Mouse (Mus musculus): ENCODE measurements at regions not wholly inside any gene's neighbourhood (a gene's known extent, or its start where the extent isn't known, plus 50 kb on each side); places are given as distances from the start of the nearest gene placed in this dataset.
"Not testable (repeated sequence)": the region's sequence is repeated elsewhere in the genome, so short reads cannot be mapped to it uniquely, and the experiment has no call there.

DNA sequence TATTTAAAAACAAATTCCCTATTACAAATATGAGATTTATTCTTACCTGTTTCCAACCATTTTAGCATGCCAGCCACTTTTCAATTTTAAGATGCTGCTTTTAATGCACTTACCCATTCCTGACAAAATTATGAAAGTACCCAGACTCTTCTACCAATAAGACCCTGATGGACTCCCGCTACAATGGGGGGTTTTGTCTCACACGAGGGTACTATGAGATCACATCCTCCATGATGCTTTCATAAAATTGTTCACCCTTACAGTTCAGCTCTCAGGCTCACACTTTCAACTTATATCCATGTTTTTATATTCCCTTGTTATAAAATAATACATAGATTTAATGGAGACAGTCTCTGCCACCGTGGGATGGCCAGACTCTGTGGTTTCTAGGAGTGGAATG lies 68.1 kb upstream of the Adamts18 start:
- DNase-seq (ENCODE audit: low spot score in 2 of 2): no peak

DNA sequence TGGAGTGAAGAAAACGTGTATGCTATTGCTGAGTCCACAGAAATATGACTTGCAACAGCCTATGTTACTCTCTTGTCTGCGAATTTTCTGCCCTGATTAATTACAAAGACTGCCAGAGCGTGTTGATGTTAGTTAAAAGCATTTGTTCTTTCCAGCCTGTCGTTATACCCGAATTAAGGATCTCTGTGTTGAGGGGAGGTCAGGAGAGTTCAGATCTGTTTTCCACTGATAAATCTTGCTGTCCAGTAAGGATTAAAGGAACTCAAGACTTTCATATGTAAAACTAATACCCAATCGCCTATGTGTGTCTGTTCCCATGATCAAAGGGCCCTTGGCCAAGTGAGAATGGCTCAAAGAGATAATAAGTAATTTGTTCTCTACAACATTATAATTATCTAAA lies 68.7 kb upstream of the Adamts18 start:
- no peak for DNase-seq (ENCODE audit: low spot score in 2 of 2)

DNA sequence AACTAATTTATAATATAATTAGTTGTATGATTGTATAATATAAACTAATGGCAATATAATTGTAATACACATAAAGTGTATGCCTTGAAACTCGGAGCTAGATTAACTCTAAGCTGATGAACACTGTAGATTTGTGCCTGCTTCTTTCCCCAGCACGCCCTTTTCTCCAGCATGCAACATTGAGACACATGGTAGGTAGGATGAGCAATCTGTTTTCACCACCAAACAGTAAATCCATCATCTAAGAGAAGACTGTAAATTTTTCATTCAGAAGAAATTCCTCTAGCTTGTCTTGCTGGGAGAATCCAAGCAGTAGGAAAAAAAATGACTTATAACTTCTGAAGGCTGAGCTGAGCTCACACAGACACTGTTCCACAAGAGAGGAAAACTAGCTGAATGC lies 71.8 kb upstream of the Adamts18 start:
- no peak for DNase-seq (ENCODE audit: low spot score in 2 of 2)

DNA sequence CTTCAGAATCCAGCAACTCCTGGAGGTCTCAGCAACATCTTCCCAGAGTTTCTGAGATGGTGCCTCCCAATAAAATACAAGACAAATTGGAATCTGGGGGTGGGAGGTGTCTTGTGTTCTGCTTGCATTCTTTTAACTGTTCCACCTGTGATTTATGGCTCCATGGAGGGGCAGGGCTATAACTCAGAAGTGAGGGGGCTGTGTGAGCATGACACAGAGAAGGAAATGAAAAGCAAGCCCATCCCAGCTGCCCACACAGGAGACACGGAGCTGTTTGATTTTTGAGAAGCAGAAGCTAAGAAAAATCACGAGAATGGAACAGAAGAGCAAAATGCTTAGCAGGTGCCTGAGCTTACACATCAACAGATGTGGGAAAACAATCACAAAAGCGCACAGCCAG lies 74.8 kb upstream of the Adamts18 start:
- DNase-seq (ENCODE audit: low spot score in 2 of 2): peak in 1 of 2 experiments; percentile 13

DNA sequence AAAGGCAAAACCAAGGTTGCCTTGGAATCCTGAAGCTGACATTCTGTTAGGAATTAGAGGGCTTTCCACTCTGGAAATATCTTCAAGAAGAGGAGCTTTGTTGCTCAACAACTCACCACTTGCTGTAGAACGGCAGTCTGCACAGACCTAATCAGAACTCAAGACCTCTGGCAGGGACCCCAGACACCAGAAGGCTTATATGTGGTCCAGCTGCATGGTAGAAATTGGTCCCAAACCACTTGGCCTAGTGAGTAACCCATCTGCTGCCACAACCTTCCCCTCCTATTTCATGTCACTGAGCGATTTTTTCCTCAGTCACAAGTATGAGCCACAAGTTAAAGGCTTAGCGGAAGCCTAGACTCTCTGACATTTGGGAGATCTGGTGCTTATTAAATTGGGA lies 105.2 kb upstream of the Adamts18 start:
- no peak for DNase-seq (ENCODE audit: low spot score in 2 of 2)

DNA sequence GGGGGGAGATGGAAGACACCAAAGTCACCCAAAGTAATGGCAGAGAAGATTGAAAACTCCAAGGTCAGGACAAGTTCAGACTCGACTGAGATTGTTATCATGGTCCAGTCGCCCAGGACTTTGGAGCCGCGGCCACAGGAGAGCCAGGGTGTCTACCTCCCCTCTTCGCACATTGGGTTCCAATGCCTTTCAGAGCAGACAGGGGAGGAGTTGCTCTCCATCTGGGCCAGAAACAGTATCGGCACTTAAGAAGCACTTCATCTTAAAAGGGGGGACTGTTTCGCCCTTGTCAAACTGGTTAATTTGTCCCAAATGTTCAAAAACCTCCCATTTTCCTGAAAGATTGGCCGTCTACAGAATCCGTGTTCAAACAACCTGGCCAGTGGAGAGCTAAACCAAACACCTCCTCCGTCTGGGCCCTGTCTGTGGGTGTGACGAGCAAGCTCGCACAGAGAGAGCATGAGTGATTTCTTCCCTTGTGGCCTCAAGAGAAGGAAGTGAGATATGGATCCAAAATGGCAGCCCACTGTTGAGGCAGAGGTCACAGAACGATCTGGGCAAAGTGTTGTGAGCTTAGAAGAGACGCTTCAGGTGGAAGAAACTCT lies 108.0 kb upstream of the Adamts18 start:
- DNase-seq (ENCODE audit: low spot score in 2 of 2): no peak

DNA sequence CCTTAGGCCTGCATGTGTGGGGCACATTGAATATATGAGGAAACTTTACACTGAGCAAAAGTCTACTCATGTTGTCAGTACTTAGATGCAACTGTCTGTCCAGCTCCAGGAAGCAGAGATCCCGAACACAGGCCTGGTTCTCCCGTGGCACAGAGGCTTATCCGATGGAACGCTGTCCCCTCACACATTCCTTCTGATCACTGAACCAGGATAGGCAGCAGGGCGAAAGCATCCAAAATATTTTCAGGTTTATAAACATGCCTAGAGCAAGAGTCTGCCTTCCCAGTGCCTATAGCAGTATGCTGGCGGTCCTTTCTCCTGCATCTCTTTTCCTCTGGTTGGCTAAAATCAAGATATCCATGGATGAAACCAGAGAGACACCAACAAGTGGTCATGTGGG lies 109.3 kb upstream of the Adamts18 start:
- no peak for DNase-seq (ENCODE audit: low spot score in 2 of 2)

DNA sequence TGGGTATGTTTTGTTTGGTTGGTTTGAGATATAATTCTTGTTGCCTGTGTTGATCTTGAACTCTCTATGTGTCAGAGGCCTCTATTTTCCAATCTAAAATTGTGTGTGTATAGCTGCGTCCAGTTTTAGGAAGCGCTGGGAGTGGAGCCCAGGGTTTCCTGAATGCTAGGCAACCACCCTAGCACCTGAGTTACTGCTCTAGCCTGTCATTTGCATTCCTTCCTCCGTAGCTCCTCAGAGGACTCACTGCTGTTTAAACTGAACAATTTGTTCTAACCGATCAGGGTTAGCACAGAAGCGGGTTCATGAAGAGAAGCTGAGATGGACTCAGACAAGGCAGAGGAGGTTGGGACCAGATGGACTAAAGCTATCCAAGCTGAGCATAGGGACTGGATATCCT lies 127.3 kb upstream of the Adamts18 start:
- DNase-seq (ENCODE audit: low spot score in 2 of 2): no peak

DNA sequence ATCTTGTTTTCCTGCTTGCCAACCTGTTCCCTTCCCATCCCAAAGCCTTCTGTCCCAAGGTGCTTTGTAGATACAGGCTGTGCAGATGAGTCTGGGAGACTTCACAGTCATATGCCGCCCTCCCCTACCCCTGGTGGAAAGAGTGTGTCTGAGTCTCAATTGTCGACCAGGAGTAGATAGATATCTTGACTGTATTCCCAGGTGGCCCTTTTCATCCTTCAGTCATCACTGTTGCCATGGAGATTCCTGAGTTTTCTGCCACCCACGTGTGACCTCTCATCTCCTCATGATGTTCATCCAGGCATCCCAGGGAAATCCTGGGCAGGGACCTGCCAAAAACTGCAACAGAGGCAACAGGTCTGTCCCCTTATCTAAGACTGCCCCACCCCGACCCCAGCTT lies 128.1 kb upstream of the Adamts18 start:
- DNase-seq (ENCODE audit: low spot score in 2 of 2): no peak

DNA sequence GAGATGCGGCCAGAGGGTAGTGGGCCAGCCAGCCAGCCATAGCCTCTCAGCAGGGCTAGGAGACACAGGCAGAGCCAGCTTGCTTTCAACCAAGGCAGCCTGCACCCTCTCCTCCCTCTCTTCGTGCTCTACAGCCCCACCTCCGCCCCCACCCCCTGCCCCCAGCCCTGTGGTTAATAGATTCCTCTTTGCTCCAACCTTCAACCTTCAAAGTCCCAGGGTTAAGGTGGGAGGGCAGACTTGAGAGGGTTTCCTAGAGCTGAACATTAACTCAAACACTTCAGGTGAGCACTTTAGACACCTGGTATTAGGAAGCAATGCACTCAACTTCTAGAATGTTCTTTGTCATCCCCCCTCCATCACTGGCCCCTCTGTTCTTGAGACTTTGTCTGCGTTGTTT lies 128.5 kb upstream of the Adamts18 start:
- no peak for DNase-seq (ENCODE audit: low spot score in 2 of 2)

DNA sequence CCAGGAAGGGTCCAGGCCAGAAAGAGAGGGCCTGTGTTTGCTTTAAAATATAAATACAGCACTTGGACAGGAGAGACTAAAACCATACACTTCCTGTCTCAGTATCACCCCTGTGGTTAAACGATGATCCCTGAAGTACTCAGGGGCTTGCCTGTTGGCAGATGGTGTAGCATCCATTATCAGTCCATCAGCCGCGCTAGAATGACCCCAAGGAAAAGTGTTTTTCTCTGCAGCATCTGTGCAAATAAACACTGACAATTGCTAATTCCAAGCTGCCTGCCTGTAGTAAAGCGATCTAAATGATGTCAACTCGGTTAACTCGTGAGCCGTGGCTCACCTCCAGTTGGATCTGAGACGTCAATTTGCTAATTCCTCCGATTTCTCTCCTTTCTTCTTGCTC lies 130.4 kb upstream of the Adamts18 start:
- DNase-seq (ENCODE audit: low spot score in 2 of 2): no peak

DNA sequence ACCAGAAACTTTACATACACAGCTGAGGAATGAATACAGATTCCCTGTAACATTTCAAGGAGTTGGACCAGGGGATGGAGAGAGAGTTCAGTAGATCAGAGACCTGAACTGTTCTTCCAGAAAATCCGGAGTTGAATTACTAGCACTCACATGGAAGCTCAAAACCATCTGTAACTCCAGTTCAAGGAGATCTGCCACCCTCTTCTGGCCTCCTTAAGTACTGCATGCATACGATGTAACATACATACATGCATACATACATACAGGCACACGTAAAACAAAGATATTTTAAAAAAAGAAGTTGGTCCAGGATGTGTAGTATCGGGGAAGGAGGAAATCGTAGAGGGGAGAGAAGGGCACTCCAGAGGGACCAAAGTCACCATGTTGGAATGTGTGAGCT lies 131.3 kb upstream of the Adamts18 start:
- DNase-seq (ENCODE audit: low spot score in 2 of 2): no peak

DNA sequence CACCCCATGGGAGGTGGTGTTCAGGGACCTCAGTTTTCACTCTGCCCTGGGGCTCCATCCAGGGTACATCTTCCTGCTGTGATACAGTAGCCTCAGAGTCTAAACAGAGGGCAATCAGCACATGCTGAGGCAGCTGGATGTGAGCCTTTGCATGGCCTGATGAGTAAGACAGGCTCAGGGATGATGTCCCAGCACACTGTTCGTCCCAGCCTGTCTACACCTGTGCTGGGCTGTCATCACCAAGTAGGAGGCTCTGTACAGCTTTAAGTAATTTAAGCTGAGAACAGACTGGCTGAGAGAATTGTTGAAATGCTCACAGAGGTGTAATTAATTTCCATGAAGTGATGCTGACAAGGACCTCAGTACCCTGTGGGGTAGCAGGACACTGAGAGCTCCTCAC lies 132.8 kb upstream of the Adamts18 start:
- no peak for DNase-seq (ENCODE audit: low spot score in 2 of 2)

DNA sequence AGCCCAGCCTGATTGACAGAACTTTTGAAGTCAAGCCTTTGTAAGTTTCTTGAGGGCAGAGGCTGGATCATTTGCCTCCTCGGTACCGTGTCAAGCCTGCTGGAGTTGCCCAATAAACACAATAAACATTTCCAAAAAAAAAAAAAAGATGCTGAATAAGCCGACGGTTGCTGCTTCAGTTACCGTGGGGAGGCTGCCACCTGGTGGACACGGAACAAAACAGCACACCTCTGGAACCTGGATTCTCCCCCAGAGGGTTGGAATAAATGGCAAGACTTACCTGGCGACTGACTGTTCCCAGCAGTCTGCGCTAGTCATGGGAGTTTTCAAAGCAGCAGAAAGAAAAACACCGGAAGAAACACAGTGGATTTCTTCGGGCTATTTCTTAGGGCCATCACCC lies 136.3 kb upstream of the Adamts18 start:
- DNase-seq (ENCODE audit: low spot score in 2 of 2): peak in 1 of 2 experiments; percentile 39

DNA sequence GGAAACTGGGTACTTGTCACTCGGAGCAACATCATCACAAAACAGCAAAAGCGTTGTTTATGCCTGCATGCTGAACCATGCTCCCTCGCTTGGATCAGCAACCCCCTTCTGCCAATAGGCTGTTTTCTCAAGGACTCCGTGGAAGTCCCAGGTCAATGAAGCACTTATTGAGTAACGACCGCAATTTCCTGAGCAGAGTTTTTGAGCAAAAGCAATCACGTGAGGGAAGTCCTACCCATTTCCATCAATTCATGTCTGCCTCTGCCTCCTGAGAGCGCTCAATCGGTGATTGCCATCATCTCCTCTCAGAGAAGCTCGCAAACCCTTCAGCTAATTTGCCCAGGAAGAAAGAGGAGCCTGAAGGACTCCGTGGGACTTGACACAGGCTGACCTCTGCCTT lies 136.9 kb upstream of the Adamts18 start:
- DNase-seq (ENCODE audit: low spot score in 2 of 2): no peak

DNA sequence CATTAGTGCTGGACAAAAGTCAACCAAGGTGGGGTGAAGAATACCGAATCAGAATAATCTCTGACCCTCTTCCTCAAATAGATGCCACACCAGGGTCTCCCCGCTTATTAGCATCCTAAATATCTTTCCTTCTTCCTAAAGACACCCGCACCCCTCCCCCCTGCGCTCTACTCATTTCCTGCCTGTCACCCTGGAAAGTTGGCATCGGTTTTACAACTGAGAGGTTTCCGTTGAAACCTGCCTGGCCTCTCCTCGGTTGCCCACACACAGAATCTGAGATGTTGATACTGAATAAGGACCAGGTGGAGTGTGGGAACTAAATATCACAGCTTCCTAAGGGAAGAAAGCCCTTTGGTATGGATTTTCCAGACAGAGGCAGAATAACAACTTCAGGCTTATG lies 137.4 kb upstream of the Adamts18 start:
- no peak for DNase-seq (ENCODE audit: low spot score in 2 of 2)

DNA sequence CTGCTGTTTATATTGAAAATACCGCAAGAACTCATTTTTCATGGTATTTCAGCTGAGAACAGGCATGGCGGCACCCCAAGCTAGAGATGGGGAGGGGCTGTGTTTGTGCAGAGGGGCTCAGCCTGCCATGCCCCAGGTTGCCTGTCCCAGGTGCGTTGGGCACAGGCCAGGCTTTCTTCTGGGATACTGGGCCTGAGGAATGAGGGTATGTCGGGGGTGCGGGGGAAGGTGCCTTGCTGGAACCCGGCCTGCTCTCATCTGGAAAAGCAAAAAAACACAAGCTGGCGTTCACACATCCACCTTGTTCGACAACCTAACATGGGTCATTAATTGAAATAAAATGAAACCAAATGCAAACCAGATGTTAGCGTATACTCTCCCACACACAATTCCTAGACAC lies 142.2 kb upstream of the Adamts18 start:
- DNase-seq (ENCODE audit: low spot score in 2 of 2): no peak

DNA sequence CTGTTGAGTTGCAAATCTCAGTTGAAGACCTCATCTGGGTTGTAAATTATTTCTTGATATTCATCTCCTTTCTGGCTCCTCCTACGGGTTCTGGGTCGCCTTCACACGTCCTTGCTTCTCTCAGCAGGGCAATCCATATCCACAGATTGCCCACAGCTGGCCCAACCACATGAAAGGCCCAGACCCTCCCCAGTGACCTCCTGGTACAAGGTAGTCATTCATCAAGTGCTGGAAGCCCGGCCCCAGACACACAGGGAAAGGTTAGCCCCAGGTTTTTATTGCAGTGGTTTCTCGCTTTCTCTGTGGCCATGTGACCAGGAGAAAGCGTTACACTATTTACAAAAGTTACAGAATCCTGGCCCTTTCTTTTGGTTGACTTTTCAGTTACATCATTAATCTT lies 134.5 kb upstream of the Nudt7 start:
- no peak for DNase-seq (ENCODE audit: low spot score in 2 of 2)

DNA sequence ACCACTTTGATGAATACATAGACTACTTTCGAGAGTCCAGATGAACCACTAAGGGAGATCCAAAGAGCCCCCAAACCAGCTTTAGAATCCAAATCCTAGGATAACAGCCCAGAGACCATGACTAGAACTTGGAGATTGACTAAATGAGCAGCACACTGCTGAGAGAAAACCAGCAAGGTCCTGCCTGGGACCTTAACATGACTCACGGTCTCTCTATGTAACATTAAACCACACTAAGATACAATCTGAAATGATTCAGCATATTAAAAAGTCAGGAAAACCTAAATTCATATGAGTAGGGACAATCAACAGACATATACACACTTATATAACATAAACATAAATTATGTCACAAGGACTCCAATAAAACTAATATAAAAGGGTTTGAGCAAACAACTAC lies 131.7 kb upstream of the Nudt7 start:
- DNase-seq (ENCODE audit: low spot score in 2 of 2): no peak

DNA sequence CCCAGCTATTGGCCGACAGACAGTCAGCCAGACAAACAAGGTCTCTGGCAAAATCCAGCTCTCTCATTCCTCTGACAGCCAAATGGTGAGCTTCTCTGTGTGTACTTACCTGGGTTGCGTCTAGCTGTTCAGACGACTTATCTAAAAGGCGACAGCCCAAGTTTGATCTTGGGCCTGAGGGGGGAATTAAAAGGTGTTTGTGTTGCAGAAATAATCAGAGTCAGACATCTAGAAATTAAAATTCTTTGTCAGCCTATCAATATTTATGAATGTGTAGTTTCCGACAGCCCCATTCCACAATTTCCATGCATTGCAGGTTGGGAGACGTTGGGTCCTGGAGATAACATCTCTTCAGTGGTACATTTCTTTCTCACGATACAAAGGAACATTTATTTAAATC lies 128.9 kb upstream of the Nudt7 start:
- no peak for DNase-seq (ENCODE audit: low spot score in 2 of 2)

DNA sequence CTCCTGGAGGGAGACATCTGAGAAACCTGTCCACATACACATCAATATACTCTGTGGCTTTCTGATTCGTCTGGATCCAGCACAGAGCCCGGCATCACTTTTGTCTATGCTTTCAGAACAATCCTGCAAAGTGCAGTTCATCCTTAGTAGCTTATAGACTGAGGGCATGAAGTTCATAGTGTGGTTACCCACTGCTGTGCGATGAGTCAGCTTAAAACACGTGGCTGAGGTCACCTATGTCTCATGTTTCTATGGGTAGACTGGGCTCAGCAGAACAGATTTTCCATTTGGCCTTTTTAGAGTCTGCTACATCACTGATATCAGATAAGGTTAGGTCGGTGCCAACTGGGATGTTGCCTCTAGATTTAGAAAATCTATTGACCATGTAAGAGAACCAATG lies 126.8 kb upstream of the Nudt7 start:
- DNase-seq (ENCODE audit: low spot score in 2 of 2): no peak

DNA sequence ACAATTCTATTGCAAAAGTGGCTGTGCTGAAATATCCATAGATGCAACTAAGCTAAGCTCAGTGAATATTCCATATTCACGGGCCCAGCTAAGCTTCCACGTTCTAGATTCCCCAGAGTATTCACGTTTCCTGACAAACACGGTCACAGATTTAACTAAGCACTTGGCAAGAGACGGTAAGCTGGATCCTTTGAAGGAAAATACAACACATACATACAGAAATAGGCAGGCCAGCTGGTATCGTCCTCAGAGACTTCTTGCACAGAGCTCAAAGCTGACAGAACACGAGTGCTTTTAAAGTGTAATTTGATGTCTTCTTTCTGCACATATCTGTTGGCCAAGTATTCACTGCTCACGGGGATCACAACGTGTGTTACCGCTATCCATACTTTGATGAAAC lies 126.3 kb upstream of the Nudt7 start:
- DNase-seq (ENCODE audit: low spot score in 2 of 2): peak in 1 of 2 experiments; percentile 50

DNA sequence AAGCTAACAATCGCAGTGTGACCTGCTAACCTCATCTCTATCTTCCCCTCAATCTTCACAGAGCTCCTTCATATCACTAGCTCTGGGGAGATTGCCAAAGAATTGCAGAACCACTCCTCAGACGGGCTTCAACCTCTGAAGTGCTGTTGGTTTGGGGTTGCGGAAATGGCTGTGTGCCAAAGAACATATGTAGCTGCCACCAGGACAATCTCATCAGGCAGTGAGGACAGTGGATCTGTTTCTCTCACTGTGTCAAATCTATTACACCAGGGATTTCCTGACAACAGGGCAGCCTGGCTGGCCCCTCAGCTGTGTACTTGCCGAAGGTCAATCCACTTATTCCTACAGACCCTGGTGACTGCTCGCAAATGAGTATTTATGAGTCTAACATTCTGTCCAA lies 115.0 kb upstream of the Nudt7 start:
- DNase-seq (ENCODE audit: low spot score in 2 of 2): no peak

DNA sequence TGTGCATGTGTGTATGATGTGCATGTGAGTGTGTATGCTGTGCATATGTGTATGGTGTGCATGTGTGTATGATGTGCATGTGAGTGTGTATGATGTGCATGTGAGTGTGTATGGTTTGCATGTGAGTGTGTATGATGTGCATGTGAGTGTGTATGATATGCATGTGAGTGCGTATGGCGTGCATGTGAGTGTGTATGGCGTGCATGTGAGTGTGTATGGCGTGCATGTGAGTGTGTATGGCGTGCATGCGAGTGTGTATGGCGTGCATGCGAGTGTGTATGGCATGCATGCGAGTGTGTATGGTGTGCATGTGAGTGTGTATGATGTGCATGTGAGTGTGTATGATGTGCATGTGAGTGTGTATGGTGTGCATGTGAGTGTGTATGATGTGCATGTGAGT lies 103.2 kb upstream of the Nudt7 start:
- DNase-seq (ENCODE audit: low spot score in 2 of 2): not testable (repeated sequence)

Data from left cerebral cortex, adult 8-10 months (tissue).